Mouse (Mus musculus): ENCODE data around the gene Zfp747.
"Not testable (repeated sequence)": the region's sequence is repeated elsewhere in the genome, so short reads cannot be mapped to it uniquely, and the experiment has no call there.

GRCm38 (mm10) chr7:127404101-127404500 lies 28.3 kb upstream of the Zfp747 start:
- TF ChIP-seq POLR2A (IDR thresholded peaks at IDR 0.05; ENCODE audit: control insufficient read depth, low read depth, low read length); CTCF (IDR thresholded peaks at IDR 0.05; ENCODE audit: control insufficient read depth, insufficient read depth, insufficient replicate concordance, low read depth, low read length): not testable (repeated sequence)

All from testis, adult 2 months (tissue).